Mouse (Mus musculus) CH12.LX (cell line): ENCODE measurements around the gene Arxes2. TPM values are rescaled to one million over a fixed set of nuclear protein-coding genes. Genes with fewer than 3 reads are reported as not detected.

ENCODE experiments used
- DNase-seq: peaks from one replicate; pipeline ENCODE4 v3.0.0-alpha.2; 2013; ENCODE audit errors: extremely low read depth
- H3K27ac ChIP-seq: 2 replicates; pipeline ENCODE4 v1.5.1; 2012; ENCODE audit warnings: low read depth, mild to moderate bottlenecking, control low read depth, moderate library complexity; ENCODE audit not compliant: insufficient read depth
- H3K27me3 ChIP-seq: replicated peaks from 2 replicates; pipeline ENCODE3; 2012; ENCODE audit warnings: inconsistent platforms
- H3K36me3 ChIP-seq, 2 experiments: replicated peaks in 1 of 2; 2 replicates each; pipeline versions ENCODE3 to v1.6.1; 2012; ENCODE audit warnings: inconsistent platforms in 1 of 2, low read length in 1 of 2, mild to moderate bottlenecking in 1 of 2, mixed read lengths in 1 of 2, moderate library complexity in 1 of 2; ENCODE audit not compliant: control insufficient read depth in 1 of 2, insufficient read depth in 1 of 2
- H3K4me1 ChIP-seq, 2 experiments: 2 replicates each; pipeline ENCODE4 v1.6.1; 2012; ENCODE audit warnings: inconsistent platforms in 1 of 2, moderate library complexity in 1 of 2; ENCODE audit not compliant: insufficient read depth in 2 of 2, control insufficient read depth in 1 of 2
- H3K4me2 ChIP-seq: 2 replicates; pipeline ENCODE4 v1.6.1; 2012; ENCODE audit warnings: low read depth, mild to moderate bottlenecking, control low read depth; ENCODE audit not compliant: poor library complexity, insufficient read depth, severe bottlenecking
- H3K4me3 ChIP-seq, 3 experiments: fragments of 150-350 bp in 1 of 3; sonication (generic) in 1 of 3; replicated peaks in 1 of 3; 2 replicates each; pipeline versions ENCODE3 to v1.5.1; 2011 to 2012; ENCODE audit warnings: low read depth in 2 of 3, low read length in 2 of 3, mild to moderate bottlenecking in 2 of 3, moderate library complexity in 2 of 3, control low read depth in 1 of 3, improper control_type of control experiment in 1 of 3, inconsistent platforms in 1 of 3, mixed read lengths in 1 of 3; ENCODE audit not compliant: poor library complexity in 1 of 3
- H3K79me2 ChIP-seq: replicated peaks from 2 replicates; pipeline ENCODE4 v1.6.1; 2012; ENCODE audit warnings: mild to moderate bottlenecking, moderate library complexity; ENCODE audit not compliant: control insufficient read depth, poor library complexity, insufficient read depth, severe bottlenecking; ENCODE audit errors: extremely low read depth
- H3K9ac ChIP-seq: 2 replicates; pipeline ENCODE4 v1.6.1; 2012; ENCODE audit warnings: low read depth, mild to moderate bottlenecking, control low read depth, moderate library complexity; ENCODE audit not compliant: insufficient read depth
- H3K9me3 ChIP-seq: replicated peaks from 2 replicates; pipeline ENCODE3; 2012; ENCODE audit warnings: low read length, inconsistent platforms, mixed read lengths
- BHLHE40 ChIP-seq: IDR thresholded peaks from 2 replicates; pipeline ENCODE4 v1.6.1; 2011; ENCODE audit warnings: mild to moderate bottlenecking, low read depth, low read length, improper control_type of control experiment
- CHD1 ChIP-seq: IDR thresholded peaks from 2 replicates; pipeline ENCODE4 v1.6.1; 2012; ENCODE audit warnings: low read depth, low read length, improper control_type of control experiment, inconsistent platforms
- CHD2 ChIP-seq: IDR thresholded peaks from 2 replicates; pipeline ENCODE4 v1.6.1; 2011; ENCODE audit warnings: low read length, improper control_type of control experiment
- CTCF ChIP-seq, 2 experiments: IDR thresholded peaks in 1 of 2; conservative IDR thresholded peaks in 1 of 2; 2 replicates each; pipeline ENCODE4 v1.5.1; 2011 to 2012; ENCODE audit warnings: low read depth in 2 of 2, low read length in 2 of 2, improper control_type of control experiment in 1 of 2, inconsistent platforms in 1 of 2, mild to moderate bottlenecking in 1 of 2, moderate library complexity in 1 of 2
- ELF1 ChIP-seq: IDR thresholded peaks from 2 replicates; pipeline ENCODE4 v1.6.1; 2014; ENCODE audit warnings: low read depth, mild to moderate bottlenecking, inconsistent platforms, low read length, improper control_type of control experiment
- GABPA ChIP-seq: IDR thresholded peaks from 2 replicates; pipeline ENCODE4 v1.6.1; 2012; ENCODE audit warnings: low read depth, low read length, improper control_type of control experiment, inconsistent platforms; ENCODE audit not compliant: insufficient replicate concordance
- IRF4 ChIP-seq: IDR thresholded peaks from 2 replicates; pipeline ENCODE4 v1.6.1; 2014; ENCODE audit warnings: low read depth, mild to moderate bottlenecking, inconsistent platforms, low read length, improper control_type of control experiment
- JUN ChIP-seq: IDR thresholded peaks from 2 replicates; pipeline ENCODE4 v1.6.1; 2011; ENCODE audit warnings: low read depth, mild to moderate bottlenecking, low read length, improper control_type of control experiment, moderate library complexity; ENCODE audit not compliant: insufficient read depth
- JUND ChIP-seq: conservative IDR thresholded peaks from 2 replicates; pipeline ENCODE4 v1.6.1; 2011; ENCODE audit warnings: low read depth, low read length, improper control_type of control experiment
- KAT2A ChIP-seq: IDR thresholded peaks from 2 replicates; pipeline ENCODE4 v1.6.1; 2012; ENCODE audit warnings: low read length, improper control_type of control experiment, inconsistent platforms; ENCODE audit not compliant: insufficient replicate concordance
- MAFK ChIP-seq: IDR thresholded peaks from 2 replicates; pipeline ENCODE4 v1.6.1; 2011; ENCODE audit warnings: low read length, improper control_type of control experiment; ENCODE audit not compliant: insufficient replicate concordance
- MAX ChIP-seq: IDR thresholded peaks from 2 replicates; pipeline ENCODE4 v1.6.1; 2011; ENCODE audit warnings: low read length, improper control_type of control experiment
- MAZ ChIP-seq: IDR thresholded peaks from 2 replicates; pipeline ENCODE4 v1.6.1; 2012; ENCODE audit warnings: low read depth, mild to moderate bottlenecking, inconsistent platforms, low read length, improper control_type of control experiment, moderate library complexity
- MXI1 ChIP-seq: IDR thresholded peaks from 2 replicates; pipeline ENCODE4 v1.6.1; 2011; ENCODE audit warnings: mild to moderate bottlenecking, low read depth, low read length, improper control_type of control experiment
- POLR2AphosphoS2 ChIP-seq: IDR thresholded peaks from 2 replicates; pipeline ENCODE4 v1.6.1; 2011; ENCODE audit warnings: low read depth, low read length, improper control_type of control experiment
- SMC3 ChIP-seq: IDR thresholded peaks from 2 replicates; pipeline ENCODE4 v1.6.1; 2011; ENCODE audit warnings: low read depth, low read length, improper control_type of control experiment
- TBP ChIP-seq: conservative IDR thresholded peaks from 2 replicates; pipeline ENCODE4 v1.6.1; 2011; ENCODE audit warnings: low read depth, low read length, improper control_type of control experiment
- UBTF ChIP-seq: IDR thresholded peaks from 2 replicates; pipeline ENCODE4 v1.6.1; 2012; ENCODE audit warnings: low read depth, mild to moderate bottlenecking, inconsistent platforms, low read length, improper control_type of control experiment, moderate library complexity
- ZC3H11A ChIP-seq: IDR thresholded peaks from 2 replicates; pipeline ENCODE4 v1.6.1; 2012; ENCODE audit warnings: low read depth, mild to moderate bottlenecking, inconsistent platforms, low read length, improper control_type of control experiment
- ZKSCAN1 ChIP-seq: IDR thresholded peaks from 2 replicates; pipeline ENCODE4 v1.6.1; 2012; ENCODE audit warnings: low read depth, inconsistent platforms, low read length, improper control_type of control experiment, borderline replicate concordance
- dilution Hi-C: fragments of 300-500 bp; cut with MboI; formaldehyde crosslinking; loops from 2 replicates; pipeline ENCODE4 v1.14.3; 2020; ENCODE audit warnings: low sequenced_read_pairs; ENCODE audit not compliant: extremely low pct_unique_long_range_greater_than_20kb, extremely low pct_ligation_motif_present
- in situ Hi-C: fragments of 300-500 bp; cut with MboI; formaldehyde crosslinking; loops from 3 replicates; pipeline ENCODE4 v1.14.3; 2019; ENCODE audit warnings: low sequenced_read_pairs, low pct_ligation_motif_present, low pct_unique_long_range_greater_than_20kb, mixed read lengths
- polyA plus RNA-seq: library from polyadenylated mRNA; unstranded; fragments of >175 nt; gene quantifications from 2 replicates; pipeline ENCODE4 v1.2.1, GENCODE M21; 2012; ENCODE audit warnings: low read depth; ENCODE audit not compliant: insufficient read length
- total RNA-seq, 2 experiments: library from RNA; depleted of rRNA; stranded (reverse); fragments of 300-350 nt in 1 of 2; fragments of >200 nt in 1 of 2; gene quantifications; 2 replicates each; pipeline ENCODE4 v1.2.3; 2012 to 2014

Gene Arxes2
- total and polyA plus RNA-seq, 3 experiments, result 0.28 to 0.50 TPM; not detected in 1

GRCm38 (mm10) chrX:136043726-136044125 is 50.1 kb downstream of the Arxes2 start:
- Histone ChIP-seq H3K4me1 (no peaks in the 10 kb centered on the region; a peak in 1 of 4 replicates), H3K27me3 (no peaks in the 10 kb centered on the region), H3K79me2 (no peaks in the 10 kb centered on the region), H3K9me3 (no peaks in the 10 kb centered on the region), H3K9ac (no peak overlapping the region), H3K4me2 (no peak overlapping the region), H3K4me3 (no peak overlapping the region), H3K27ac (no peak overlapping the region), H3K36me3 (no peaks in the 10 kb centered on the region)
- TF ChIP-seq UBTF (no peak), MXI1 (no peak), TBP (no peak), IRF4 (no peak), SMC3 (no peak), ZKSCAN1 (no peak), MAX (no peak), GABPA (no peak), CHD2 (no peak), CTCF (conservative IDR thresholded peaks at IDR 0.05 in 1 of 2, IDR thresholded peaks at IDR 0.05 in 1 of 2; ENCODE audit: low read depth in 2 of 2, low read length in 2 of 2) (no peak), KAT2A (no peak), MAFK (no peak), MAZ (no peak), ELF1 (no peak), JUND (no peak), JUN (no peak), POLR2AphosphoS2 (no peak), BHLHE40 (no peak), ZC3H11A (no peak), CHD1 (no peak)
- DNase-seq, result no peak
- in situ Hi-C loops, result no loop called here
- dilution Hi-C loops, result no loop called here

Other genes with a start within 250 kb of the Arxes2 start
- gene Bhlhb9, start 196.2 kb upstream of the Arxes2 start, total RNA-seq (2012; rRNA removed), result 13.8 and 17.1 TPM in 2 replicates
- 24.7 and 25.6 TPM in 2 replicates for gene Bhlhb9, start 196.2 kb upstream of the Arxes2 start, total RNA-seq (2014; rRNA removed)
- gene Bhlhb9, start 196.2 kb upstream of the Arxes2 start, polyA plus RNA-seq, result 27.9 and 29.3 TPM in 2 replicates
- gene Gprasp2, start 154.8 kb upstream of the Arxes2 start, total RNA-seq (2012; rRNA removed), result 0.08 TPM in 2 replicates
- gene Gprasp2, start 154.8 kb upstream of the Arxes2 start, total RNA-seq (2014; rRNA removed), result not detected in 2 replicates
- gene Gprasp2, start 154.8 kb upstream of the Arxes2 start, polyA plus RNA-seq, result 0.40 TPM in 1 of 2 replicates, not detected in the other
- gene Arxes1, start 39.5 kb downstream of the Arxes2 start, total RNA-seq (2012; rRNA removed), result not detected in 2 replicates
- not detected in 2 replicates for gene Arxes1, start 39.5 kb downstream of the Arxes2 start, total RNA-seq (2014; rRNA removed)
- not detected in 2 replicates for gene Arxes1, start 39.5 kb downstream of the Arxes2 start, polyA plus RNA-seq
- gene Bex2, start 74.4 kb downstream of the Arxes2 start, total RNA-seq (2012; rRNA removed), result not detected in 2 replicates
- not detected in 2 replicates for gene Bex2, start 74.4 kb downstream of the Arxes2 start, total RNA-seq (2014; rRNA removed)
- gene Bex2, start 74.4 kb downstream of the Arxes2 start, polyA plus RNA-seq, result not detected in 2 replicates
- 0.59 and 1.1 TPM in 2 replicates for gene Nxf3, start 91.4 kb downstream of the Arxes2 start, total RNA-seq (2012; rRNA removed)
- 0.19 TPM in 1 of 2 replicates, not detected in the other for gene Nxf3, start 91.4 kb downstream of the Arxes2 start, total RNA-seq (2014; rRNA removed)
- 0.13 TPM in 1 of 2 replicates, not detected in the other for gene Nxf3, start 91.4 kb downstream of the Arxes2 start, polyA plus RNA-seq
- gene Bex4, start 145.2 kb downstream of the Arxes2 start, total RNA-seq (2012; rRNA removed), result not detected in 2 replicates
- gene Bex4, start 145.2 kb downstream of the Arxes2 start, total RNA-seq (2014; rRNA removed), result not detected in 2 replicates
- not detected in 2 replicates for gene Bex4, start 145.2 kb downstream of the Arxes2 start, polyA plus RNA-seq
- 5.8 and 7.0 TPM in 2 replicates for gene Tceal8, start 178.5 kb downstream of the Arxes2 start, total RNA-seq (2012; rRNA removed)
- gene Tceal8, start 178.5 kb downstream of the Arxes2 start, total RNA-seq (2014; rRNA removed), result 0.63 and 0.67 TPM in 2 replicates
- 1.1 and 1.3 TPM in 2 replicates for gene Tceal8, start 178.5 kb downstream of the Arxes2 start, polyA plus RNA-seq
- 0.30 TPM in 1 of 2 replicates, not detected in the other for gene Tceal5, start 210.1 kb downstream of the Arxes2 start, total RNA-seq (2012; rRNA removed)
- gene Tceal5, start 210.1 kb downstream of the Arxes2 start, total RNA-seq (2014; rRNA removed), result not detected in 2 replicates
- not detected in 2 replicates for gene Tceal5, start 210.1 kb downstream of the Arxes2 start, polyA plus RNA-seq
- not detected in 2 replicates for gene Tceal7, start 221.0 kb downstream of the Arxes2 start, total RNA-seq (2012; rRNA removed)
- gene Tceal7, start 221.0 kb downstream of the Arxes2 start, total RNA-seq (2014; rRNA removed), result not detected in 2 replicates
- gene Tceal7, start 221.0 kb downstream of the Arxes2 start, polyA plus RNA-seq, result not detected in 2 replicates
- gene Bex1, start 221.7 kb downstream of the Arxes2 start, total RNA-seq (2012; rRNA removed), result not detected in 2 replicates
- gene Bex1, start 221.7 kb downstream of the Arxes2 start, total RNA-seq (2014; rRNA removed), result not detected in 2 replicates
- gene Bex1, start 221.7 kb downstream of the Arxes2 start, polyA plus RNA-seq, result not detected in 2 replicates